Mouse (Mus musculus) midbrain, embryonic 10.5 days (tissue): ENCODE results near the gene Tekt4. TPM values are rescaled to one million over a fixed set of nuclear protein-coding genes. Genes with fewer than 3 reads are reported as not detected.

Experiments used
- DNase-seq: peaks from one replicate; pipeline ENCODE4 v3.0.0-alpha.2; 2017; ENCODE audit warnings: low spot score
- H3K27ac ChIP-seq: fragments of 300-500 bp; sonication (generic); replicated peaks from 2 replicates; pipeline ENCODE4 v1.5.1; 2016; ENCODE audit warnings: mild to moderate bottlenecking
- H3K27me3 ChIP-seq: fragments of 300-500 bp; sonication (generic); 2 replicates; pipeline ENCODE4 v1.6.1; 2016; ENCODE audit warnings: low read depth, mild to moderate bottlenecking; ENCODE audit not compliant: poor library complexity, severe bottlenecking
- H3K36me3 ChIP-seq: fragments of 300-500 bp; sonication (generic); 2 replicates; pipeline ENCODE4 v1.6.1; 2016; ENCODE audit warnings: mild to moderate bottlenecking, moderate library complexity
- H3K4me1 ChIP-seq: fragments of 300-500 bp; sonication (generic); 2 replicates; pipeline ENCODE4 v1.6.1; 2016
- H3K4me3 ChIP-seq: fragments of 300-500 bp; sonication (generic); 2 replicates; pipeline ENCODE4 v1.5.1; 2016; ENCODE audit warnings: mild to moderate bottlenecking, moderate library complexity
- H3K9me3 ChIP-seq: fragments of 300-500 bp; sonication (generic); replicated peaks from 2 replicates; pipeline ENCODE4 v1.6.1; 2016; ENCODE audit warnings: mild to moderate bottlenecking
- WGBS: fragments of 180-500 bp; shearing (Covaris S2); methylation state at CpG from one replicate; pipeline ENCODE4 v1.1.7; 2016; 5-methylcytosine and 5-hydroxymethylcytosine counted together
- polyA plus RNA-seq: library from polyadenylated mRNA; unstranded; fragments of >200 nt; fragmentation: Nextera tagmentation; extraction: Ambion mirVana; gene quantifications from 2 replicates; pipeline ENCODE4 v1.2.1, GENCODE M21; 2016

Gene Tekt4
- polyA plus RNA-seq, 1 experiment from 2014 or later = 0.38 TPM

DNA sequence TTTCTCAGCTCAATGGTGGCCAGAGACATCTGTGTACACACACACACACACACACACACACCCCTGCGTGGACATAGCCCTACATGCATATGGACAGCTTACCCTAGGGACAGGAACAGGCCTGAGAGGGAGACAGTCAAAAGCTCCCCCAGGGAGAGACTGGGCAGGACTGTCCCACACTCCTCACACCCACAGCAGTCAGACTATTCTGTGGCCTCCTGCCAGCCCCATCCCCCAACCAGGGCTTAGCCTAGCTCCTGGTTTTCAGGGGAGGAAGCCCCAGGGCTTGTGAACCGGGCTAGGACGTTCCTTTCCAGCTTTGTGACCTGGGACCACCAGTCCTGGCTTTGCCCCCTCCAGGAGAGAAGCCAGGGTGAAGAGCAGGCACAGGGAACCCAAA is 38.2 kb upstream of the Tekt4 start:
- Histone ChIP-seq H3K4me3 (peak overlapping the region; percentile 29), H3K4me1 (peaks cover 78% of the 10 kb centered on the region), H3K27ac (peak overlapping the region; percentile 90), H3K27me3 (no peaks in the 10 kb centered on the region; the same call in 1 of the 2 replicates), H3K9me3 (no peaks in the 10 kb centered on the region), H3K36me3 (no peaks in the 10 kb centered on the region)
- WGBS = 13% methylated on average over 3 of the region's 3 CpGs
- peak; percentile 36 for DNase-seq

GRCm38 (mm10) chr17:25417990-25418389 is 36.4 kb upstream of the Tekt4 start:
- no peak for DNase-seq
- peaks cover 3% of the 10 kb centered on the region; the same call in 1 of the 2 replicates for H3K36me3 ChIP-seq
- H3K9me3 ChIP-seq = no peaks in the 10 kb centered on the region
- 77% methylated on average over 6 of the region's 6 CpGs for WGBS
- peak overlapping the region; percentile 84 for H3K27ac ChIP-seq
- no peak overlapping the region for H3K4me3 ChIP-seq
- H3K4me1 ChIP-seq = peaks cover 78% of the 10 kb centered on the region
- H3K27me3 ChIP-seq = peaks cover 7% of the 10 kb centered on the region

DNA sequence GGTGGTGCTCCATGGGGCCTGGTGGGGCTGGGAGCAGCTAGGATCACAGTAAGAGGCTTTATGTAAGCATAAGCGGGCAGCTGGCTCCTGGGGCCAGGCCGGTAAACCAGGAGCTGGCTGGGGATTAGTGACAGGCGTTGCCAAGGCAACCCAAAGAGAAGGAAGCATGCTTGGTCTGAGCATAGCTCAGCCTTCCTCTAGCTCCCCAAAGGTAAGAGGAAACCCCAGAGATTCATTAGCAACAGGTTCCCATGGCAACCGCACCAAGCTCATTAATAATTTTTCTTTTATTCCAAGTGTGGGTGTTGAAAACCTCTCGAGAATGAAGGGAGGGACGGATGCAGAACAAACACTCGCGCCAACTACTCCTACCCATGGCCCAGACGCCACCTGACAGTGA is 35.5 kb upstream of the Tekt4 start:
- H3K27me3 ChIP-seq = peaks cover 12% of the 10 kb centered on the region
- 22% methylated on average over 9 of the region's 9 CpGs for WGBS
- H3K4me1 ChIP-seq = peaks cover 80% of the 10 kb centered on the region
- peak overlapping the region; percentile 33; the same call in 1 of the 2 replicates for H3K4me3 ChIP-seq
- no peaks in the 10 kb centered on the region for H3K9me3 ChIP-seq
- H3K27ac ChIP-seq = peak overlapping the region; percentile 84
- DNase-seq = peak; percentile 84
- peaks cover 3% of the 10 kb centered on the region; the same call in 1 of the 2 replicates for H3K36me3 ChIP-seq

- Histone ChIP-seq H3K9me3 (no peaks in the 10 kb centered on the region), H3K4me3 (no peak overlapping the region), H3K27me3 (peaks cover 20% of the 10 kb centered on the region), H3K27ac (peak overlapping the region; percentile 47; the same call in 1 of the 2 replicates), H3K4me1 (peaks cover 80% of the 10 kb centered on the region), H3K36me3 (peaks cover 3% of the 10 kb centered on the region; the same call in 1 of the 2 replicates)
- DNase-seq = no peak
- 88% methylated on average over 3 of the region's 3 CpGs for WGBS
Observed at GRCm38 (mm10) chr17:25420998-25421397, 33.4 kb upstream of the Tekt4 start.

- peaks cover 67% of the 10 kb centered on the region for H3K4me1 ChIP-seq
- no peak overlapping the region for H3K4me3 ChIP-seq
- no peak overlapping the region for H3K27ac ChIP-seq
- WGBS = 43% methylated on average over 8 of the region's 8 CpGs
- H3K27me3 ChIP-seq = peaks cover 47% of the 10 kb centered on the region
- H3K36me3 ChIP-seq = peaks cover 3% of the 10 kb centered on the region; the same call in 1 of the 2 replicates
- no peak for DNase-seq
- H3K9me3 ChIP-seq = no peaks in the 10 kb centered on the region
Observed at GRCm38 (mm10) chr17:25424526-25425080, 29.8 kb upstream of the Tekt4 start.

GRCm38 (mm10) chr17:25425996-25426395 is 28.4 kb upstream of the Tekt4 start:
- H3K4me3 ChIP-seq = no peak overlapping the region
- no peaks in the 10 kb centered on the region for H3K9me3 ChIP-seq
- H3K27me3 ChIP-seq = peaks cover 61% of the 10 kb centered on the region
- peaks cover 3% of the 10 kb centered on the region; the same call in 1 of the 2 replicates for H3K36me3 ChIP-seq
- no peak for DNase-seq
- 68% methylated on average over 2 of the region's 2 CpGs for WGBS
- H3K4me1 ChIP-seq = peaks cover 67% of the 10 kb centered on the region
- 0 out of 2 replicates have a peak overlapping the region, but pooled peaks have one; percentile 4 for H3K27ac ChIP-seq

DNA sequence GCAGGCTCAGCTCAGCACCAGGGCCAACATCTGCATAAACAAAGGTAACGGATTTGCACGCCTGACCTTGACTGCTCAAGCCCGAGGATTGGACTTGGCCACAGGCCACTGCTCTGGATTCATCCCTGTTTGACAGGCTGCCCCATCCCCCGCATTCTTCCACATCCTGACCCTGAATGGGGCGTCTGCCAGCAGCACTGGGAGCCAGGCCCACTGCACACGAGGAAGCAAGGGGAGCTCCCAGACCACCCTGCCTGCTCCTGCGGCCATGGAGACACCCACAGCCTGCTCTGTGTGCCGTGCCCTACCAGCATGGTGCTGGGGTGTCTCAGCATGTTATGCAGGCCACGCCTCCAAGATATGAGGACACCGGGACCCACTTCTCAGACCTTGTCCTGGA is 27.0 kb upstream of the Tekt4 start:
- no peak overlapping the region; the same call in 1 of the 2 replicates for H3K4me3 ChIP-seq
- no peaks in the 10 kb centered on the region for H3K36me3 ChIP-seq
- peaks cover 71% of the 10 kb centered on the region for H3K27me3 ChIP-seq
- DNase-seq = peak; percentile 44
- WGBS = 47% methylated on average over 10 of the region's 10 CpGs
- peaks cover 70% of the 10 kb centered on the region for H3K4me1 ChIP-seq
- no peaks in the 10 kb centered on the region for H3K9me3 ChIP-seq
- peak overlapping the region; percentile 56; the same call in 1 of the 2 replicates for H3K27ac ChIP-seq

- no peak overlapping the region for H3K27ac ChIP-seq
- no peaks in the 10 kb centered on the region for H3K9me3 ChIP-seq
- peaks cover 78% of the 10 kb centered on the region for H3K4me1 ChIP-seq
- WGBS = 68% methylated on average over 5 of the region's 5 CpGs
- no peak overlapping the region for H3K4me3 ChIP-seq
- peaks cover 81% of the 10 kb centered on the region for H3K27me3 ChIP-seq
- DNase-seq = no peak
- no peaks in the 10 kb centered on the region for H3K36me3 ChIP-seq
Observed at GRCm38 (mm10) chr17:25429240-25429639, 25.2 kb upstream of the Tekt4 start.

DNA sequence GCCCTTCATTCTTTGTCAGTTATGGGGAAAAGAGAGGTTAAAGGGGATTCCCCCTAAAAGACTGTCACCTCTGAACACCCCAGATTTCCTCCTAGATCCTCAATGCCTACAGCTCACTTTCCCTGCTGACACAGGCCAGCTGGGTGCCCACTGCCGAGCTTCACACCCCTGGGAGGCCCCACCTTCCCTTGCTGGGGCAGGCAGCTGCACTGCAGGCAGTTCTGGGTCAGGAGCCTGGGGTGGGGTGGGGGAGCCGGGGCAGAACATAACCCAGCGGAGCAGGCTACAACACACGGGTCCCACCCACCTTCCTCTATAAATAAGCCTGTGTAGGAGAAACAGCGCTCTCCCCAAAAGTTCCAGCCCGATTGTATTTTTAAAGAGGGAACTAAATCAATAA is 24.5 kb upstream of the Tekt4 start:
- WGBS = 51% methylated on average over 6 of the region's 6 CpGs
- H3K4me3 ChIP-seq = no peak overlapping the region
- DNase-seq = no peak
- H3K27me3 ChIP-seq = peaks cover 87% of the 10 kb centered on the region
- no peaks in the 10 kb centered on the region for H3K36me3 ChIP-seq
- H3K9me3 ChIP-seq = no peaks in the 10 kb centered on the region
- peaks cover 78% of the 10 kb centered on the region for H3K4me1 ChIP-seq
- H3K27ac ChIP-seq = no peak overlapping the region; the same call in 1 of the 2 replicates

GRCm38 (mm10) chr17:25430534-25430933 is 23.9 kb upstream of the Tekt4 start:
- H3K36me3 ChIP-seq = no peaks in the 10 kb centered on the region
- no peak for DNase-seq
- no peak overlapping the region for H3K4me3 ChIP-seq
- peaks cover 77% of the 10 kb centered on the region for H3K4me1 ChIP-seq
- WGBS = 56% methylated on average over 8 of the region's 8 CpGs
- H3K27ac ChIP-seq = no peak overlapping the region
- peaks cover 91% of the 10 kb centered on the region for H3K27me3 ChIP-seq
- H3K9me3 ChIP-seq = no peaks in the 10 kb centered on the region

- WGBS = 1% methylated on average over 53 of the region's 53 CpGs
- H3K36me3 ChIP-seq = no peaks in the 10 kb centered on the region
- peaks cover 57% of the 10 kb centered on the region for H3K4me1 ChIP-seq
- H3K4me3 ChIP-seq = peak overlapping the region; percentile 82
- peak overlapping the region; percentile 89 for H3K27ac ChIP-seq
- H3K9me3 ChIP-seq = no peaks in the 10 kb centered on the region
- peaks cover 93% of the 10 kb centered on the region for H3K27me3 ChIP-seq
- DNase-seq = peak; percentile 56
Observed at GRCm38 (mm10) chr17:25432433-25433181, 21.8 kb upstream of the Tekt4 start.

GRCm38 (mm10) chr17:25433223-25433616 is 21.2 kb upstream of the Tekt4 start:
- H3K4me3 ChIP-seq = peak overlapping the region; percentile 82
- peak overlapping the region; percentile 89 for H3K27ac ChIP-seq
- peaks cover 52% of the 10 kb centered on the region for H3K4me1 ChIP-seq
- peaks cover 87% of the 10 kb centered on the region for H3K27me3 ChIP-seq
- no peaks in the 10 kb centered on the region for H3K36me3 ChIP-seq
- no peaks in the 10 kb centered on the region for H3K9me3 ChIP-seq
- DNase-seq = no peak
- under 1% methylated on average over 33 of the region's 40 CpGs for WGBS
